Mouse (Mus musculus): Measurements from ENCODE around the gene Mars. TPM values are rescaled to one million over a fixed set of nuclear protein-coding genes. Genes with fewer than 3 reads are reported as not detected.

Gene Mars
- polyA plus RNA-seq, 1 experiment = 35.4 TPM

GRCm38 (mm10) chr10:127288800-127289572, 22.6 kb downstream of the Mars start, which contains the start of gene Mbd6:
TSS of gene Mbd6 (minus strand) at chr10:127289018.
- under 1% methylated on average over 38 of the region's 65 CpGs for WGBS
- TF ChIP-seq CTCF (IDR thresholded peaks at IDR 0.05; ENCODE audit: insufficient read depth, low read length) (no peak), POLR2A (IDR thresholded peaks at IDR 0.05; ENCODE audit: borderline replicate concordance, extremely low read depth, low read depth, low read length) (peak; percentile 76; the same call in 1 of the 2 replicates)
- DNase-seq = peak; percentile 92
- Histone ChIP-seq H3K4me1 (ENCODE audit: control insufficient read depth, insufficient read depth, low read length) (peaks cover 21% of the 10 kb centered on the region), H3K4me3 (replicated peaks; ENCODE audit: extremely low read depth, low read depth, low read length) (peak within 1 kb of the TSS; percentile 73)

- Histone ChIP-seq H3K4me1 (ENCODE audit: control insufficient read depth, insufficient read depth, low read length) (peaks cover 21% of the 10 kb centered on the region), H3K4me3 (replicated peaks; ENCODE audit: extremely low read depth, low read depth, low read length) (peak overlapping the region; percentile 73)
- DNase-seq = no peak
- 2% methylated on average over 21 of the region's 28 CpGs for WGBS
- TF ChIP-seq CTCF (IDR thresholded peaks at IDR 0.05; ENCODE audit: insufficient read depth, low read length) (no peak), POLR2A (IDR thresholded peaks at IDR 0.05; ENCODE audit: borderline replicate concordance, extremely low read depth, low read depth, low read length) (peak; percentile 32; the same call in 1 of the 2 replicates)
These were observed 23.2 kb downstream of the Mars start for GRCm38 (mm10) chr10:127288328-127288799.

GRCm38 (mm10) chr10:127287936-127288293, 23.7 kb downstream of the Mars start:
- H3K4me1 ChIP-seq (ENCODE audit: control insufficient read depth, insufficient read depth, low read length) = peaks cover 19% of the 10 kb centered on the region
- 1% methylated on average over 3 of the region's 3 CpGs for WGBS
- no peak for TF ChIP-seq CTCF (IDR thresholded peaks at IDR 0.05; ENCODE audit: insufficient read depth, low read length)
- TF ChIP-seq POLR2A (IDR thresholded peaks at IDR 0.05; ENCODE audit: borderline replicate concordance, extremely low read depth, low read depth, low read length) = no peak
- peak overlapping the region; percentile 73 for H3K4me3 ChIP-seq (replicated peaks; ENCODE audit: extremely low read depth, low read depth, low read length)
- no peak for DNase-seq

DNA sequence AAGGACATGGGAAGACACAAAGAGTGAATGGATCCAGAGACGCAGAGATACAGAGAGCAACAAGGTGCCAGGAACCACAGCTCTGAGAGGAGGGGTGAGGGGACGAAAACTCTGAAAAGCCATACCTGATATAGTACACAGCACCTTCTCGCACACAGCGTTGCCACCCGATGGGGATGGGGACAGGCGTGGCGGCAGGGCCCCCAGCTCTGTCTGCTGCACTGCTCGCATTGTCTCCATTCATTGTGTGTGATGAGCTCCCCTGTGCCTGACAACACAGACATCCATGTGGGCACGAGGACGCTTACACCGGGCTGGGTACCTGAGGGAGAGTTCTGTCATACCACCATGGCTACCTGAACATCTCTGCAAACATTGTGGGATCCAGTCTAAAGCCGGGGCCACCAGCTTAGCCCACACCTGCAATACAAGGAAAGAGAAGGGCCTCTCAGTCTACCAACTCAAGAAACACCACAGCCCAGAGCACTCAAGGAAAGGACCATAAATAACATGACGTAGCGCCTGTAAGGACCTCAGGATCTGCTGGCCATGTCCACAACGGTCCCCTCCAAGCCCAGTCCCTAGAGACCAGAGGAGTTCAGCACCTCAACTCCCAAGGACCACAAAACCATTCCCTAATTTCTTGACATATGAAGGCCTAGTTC, 24.2 kb downstream of the Mars start:
- TF ChIP-seq CTCF (IDR thresholded peaks at IDR 0.05; ENCODE audit: insufficient read depth, low read length) (no peak), POLR2A (IDR thresholded peaks at IDR 0.05; ENCODE audit: borderline replicate concordance, extremely low read depth, low read depth, low read length) (no peak)
- H3K4me3 ChIP-seq (replicated peaks; ENCODE audit: extremely low read depth, low read depth, low read length) = peak overlapping the region; percentile 9
- H3K4me1 ChIP-seq (ENCODE audit: control insufficient read depth, insufficient read depth, low read length) = peaks cover 18% of the 10 kb centered on the region
- no peak for DNase-seq
- 54% methylated on average over 15 of the region's 15 CpGs for WGBS

- no peak overlapping the region for H3K4me3 ChIP-seq (replicated peaks; ENCODE audit: extremely low read depth, low read depth, low read length)
- WGBS = 49% methylated on average over 7 of the region's 7 CpGs
- no peak for TF ChIP-seq POLR2A (IDR thresholded peaks at IDR 0.05; ENCODE audit: borderline replicate concordance, extremely low read depth, low read depth, low read length)
- no peak for TF ChIP-seq CTCF (IDR thresholded peaks at IDR 0.05; ENCODE audit: insufficient read depth, low read length)
- no peak for DNase-seq
- peaks cover 15% of the 10 kb centered on the region for H3K4me1 ChIP-seq (ENCODE audit: control insufficient read depth, insufficient read depth, low read length)
These were observed 24.9 kb downstream of the Mars start for GRCm38 (mm10) chr10:127286730-127287129.

GRCm38 (mm10) chr10:127286194-127286593, 25.4 kb downstream of the Mars start:
- TF ChIP-seq CTCF (IDR thresholded peaks at IDR 0.05; ENCODE audit: insufficient read depth, low read length) (no peak), POLR2A (IDR thresholded peaks at IDR 0.05; ENCODE audit: borderline replicate concordance, extremely low read depth, low read depth, low read length) (no peak)
- no peak overlapping the region for H3K4me3 ChIP-seq (replicated peaks; ENCODE audit: extremely low read depth, low read depth, low read length)
- H3K4me1 ChIP-seq (ENCODE audit: control insufficient read depth, insufficient read depth, low read length) = peaks cover 13% of the 10 kb centered on the region
- 70% methylated on average over 7 of the region's 7 CpGs for WGBS
- DNase-seq = no peak

DNA sequence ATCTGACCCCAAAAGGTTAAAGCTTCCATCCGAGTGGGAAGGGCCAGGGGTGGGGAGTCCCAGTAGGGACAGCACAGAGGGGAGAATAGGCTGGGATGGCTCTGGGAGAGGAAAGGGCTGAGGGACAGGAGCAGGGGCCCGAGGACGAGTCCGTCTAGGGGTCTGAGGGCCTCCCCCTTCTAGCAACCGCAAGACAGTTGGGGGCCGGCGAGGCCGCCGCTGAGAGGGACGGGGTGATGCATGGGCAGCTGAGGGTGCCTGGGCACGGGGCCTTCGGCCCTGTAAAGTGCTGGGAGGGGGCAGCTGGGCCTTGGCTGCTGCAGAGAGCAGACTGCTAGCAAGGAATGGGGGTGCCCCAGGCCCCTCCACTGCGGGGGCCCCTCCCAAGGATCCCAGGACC, 25.9 kb downstream of the Mars start:
- DNase-seq = no peak
- 77% methylated on average over 13 of the region's 13 CpGs for WGBS
- Histone ChIP-seq H3K4me3 (replicated peaks; ENCODE audit: extremely low read depth, low read depth, low read length) (no peak overlapping the region), H3K4me1 (ENCODE audit: control insufficient read depth, insufficient read depth, low read length) (peaks cover 13% of the 10 kb centered on the region)
- TF ChIP-seq POLR2A (IDR thresholded peaks at IDR 0.05; ENCODE audit: borderline replicate concordance, extremely low read depth, low read depth, low read length) (no peak), CTCF (IDR thresholded peaks at IDR 0.05; ENCODE audit: insufficient read depth, low read length) (no peak)

- peaks cover 12% of the 10 kb centered on the region for H3K4me1 ChIP-seq (ENCODE audit: control insufficient read depth, insufficient read depth, low read length)
- TF ChIP-seq CTCF (IDR thresholded peaks at IDR 0.05; ENCODE audit: insufficient read depth, low read length) (no peak), POLR2A (IDR thresholded peaks at IDR 0.05; ENCODE audit: borderline replicate concordance, extremely low read depth, low read depth, low read length) (no peak)
- DNase-seq = no peak
- H3K4me3 ChIP-seq (replicated peaks; ENCODE audit: extremely low read depth, low read depth, low read length) = no peak overlapping the region
- 82% methylated on average over 11 of the region's 11 CpGs for WGBS
These were observed 26.7 kb downstream of the Mars start for GRCm38 (mm10) chr10:127284724-127285500.

GRCm38 (mm10) chr10:127284105-127284622, 27.4 kb downstream of the Mars start:
- 93% methylated on average over 7 of the region's 7 CpGs for WGBS
- Histone ChIP-seq H3K4me1 (ENCODE audit: control insufficient read depth, insufficient read depth, low read length) (peaks cover 9% of the 10 kb centered on the region), H3K4me3 (replicated peaks; ENCODE audit: extremely low read depth, low read depth, low read length) (no peak overlapping the region)
- TF ChIP-seq POLR2A (IDR thresholded peaks at IDR 0.05; ENCODE audit: borderline replicate concordance, extremely low read depth, low read depth, low read length) = no peak
- no peak for TF ChIP-seq CTCF (IDR thresholded peaks at IDR 0.05; ENCODE audit: insufficient read depth, low read length)
- DNase-seq = no peak
